23 mouse cellular contexts compared by ENCODE assay signal in genomic region chr10:61327545-61327944, GRCm38 (mm10). TPM values are rescaled to one million over a fixed set of nuclear protein-coding genes. Genes with fewer than 3 reads are reported as not detected.
DNase-seq lines count a peak whose midpoint lies in the region; ATAC-seq lines count a peak whose summit lies in the region.
"Had no signal": no experiment of that assay in that cellular context is flagged by ENCODE, and none has a peak within 500 bp of the region (broad histone marks: within the 10 kb centered on the region; RNA-seq: fewer than 3 reads in every experiment).

No protein-coding gene starts in this region.

- no peaks in the 10 kb centered on the region for H3K9me3 ChIP-seq in heart, embryonic 11.5 days (replicated peaks; ENCODE audit: control insufficient read depth, low read length)
- H3K9me3 ChIP-seq in hindbrain, embryonic 10.5 days, result 0 out of 2 replicates have a peak, but pooled peaks cover 6% of the 10 kb centered on the region
- H3K9me3 ChIP-seq in hindbrain, embryonic 16.5 days (ENCODE audit: control insufficient read depth, low read length), result peaks cover 5% of the 10 kb centered on the region
- no peaks in the 10 kb centered on the region; the same call in 1 of the 2 replicates for H3K9me3 ChIP-seq in neural tube, embryonic 13.5 days
- no peaks in the 10 kb centered on the region; the same call in 1 of the 2 replicates for H3K9me3 ChIP-seq in neural tube, embryonic 15.5 days (replicated peaks)
- H3K9me3 ChIP-seq: kidney, embryonic 15.5 days; limb, embryonic 13.5 days had no signal

- WGBS in heart, embryonic 11.5 days (ENCODE audit: insufficient replicate concordance), result 73% methylated on average over 10 of the region's 10 CpGs
- 77% methylated on average over 10 of the region's 10 CpGs for WGBS in hindbrain, embryonic 10.5 days
- WGBS in hindbrain, embryonic 16.5 days, result 78% methylated on average over 10 of the region's 10 CpGs
- WGBS in neural tube, embryonic 13.5 days, result 83% methylated on average over 10 of the region's 10 CpGs
- 86% methylated on average over 10 of the region's 10 CpGs for WGBS in neural tube, embryonic 15.5 days

- H3K4me2 ChIP-seq in heart, embryonic 11.5 days, result no peak overlapping the region
- H3K4me2 ChIP-seq in hindbrain, embryonic 16.5 days (ENCODE audit: low read length), result no peak overlapping the region
- no peak overlapping the region for H3K4me2 ChIP-seq in neural tube, embryonic 13.5 days
- H3K4me2 ChIP-seq in neural tube, embryonic 15.5 days, result no peak overlapping the region
- H3K4me2 ChIP-seq: kidney, embryonic 15.5 days; limb, embryonic 13.5 days had no signal

- intact Hi-C loops in heart, postnatal 14 days (cut with DNase I), result no loop called here

- no peak for ATAC-seq in heart, embryonic 11.5 days (replicated peaks; ENCODE audit: insufficient number of reproducible peaks, low FRiP score, low TSS enrichment)
- no peak for ATAC-seq in hindbrain, embryonic 16.5 days
- no peak for ATAC-seq in neural tube, embryonic 13.5 days (ENCODE audit: low read depth)
- no peak for ATAC-seq in neural tube, embryonic 15.5 days (ENCODE audit: low FRiP score)
- ATAC-seq: hindbrain, postnatal 0 days; intestine, postnatal 0 days had no signal

- peak overlapping the region; percentile 6 for H3K27ac ChIP-seq in heart, embryonic 11.5 days (ENCODE audit: low read depth, low read length)
- peak overlapping the region; percentile 71 for H3K27ac ChIP-seq in hindbrain, embryonic 10.5 days
- no peak overlapping the region for H3K27ac ChIP-seq in hindbrain, embryonic 16.5 days (ENCODE audit: low read depth, low read length)
- H3K27ac ChIP-seq in neural tube, embryonic 13.5 days (replicated peaks), result no peak overlapping the region
- H3K27ac ChIP-seq in neural tube, embryonic 15.5 days (replicated peaks), result no peak overlapping the region
- H3K27ac ChIP-seq: hindbrain, postnatal 0 days; kidney, embryonic 15.5 days; limb, embryonic 13.5 days had no signal

- H3K4me3 ChIP-seq in heart, embryonic 11.5 days (ENCODE audit: low read depth, low read length), result no peak overlapping the region
- no peak overlapping the region for H3K4me3 ChIP-seq in hindbrain, embryonic 10.5 days
- no peak overlapping the region for H3K4me3 ChIP-seq in hindbrain, embryonic 16.5 days (ENCODE audit: low read length)
- no peak overlapping the region for H3K4me3 ChIP-seq in neural tube, embryonic 13.5 days
- no peak overlapping the region for H3K4me3 ChIP-seq in neural tube, embryonic 15.5 days (replicated peaks)
- H3K4me3 ChIP-seq: kidney, embryonic 15.5 days; limb, embryonic 13.5 days had no signal

- H3K9ac ChIP-seq in heart, embryonic 11.5 days (ENCODE audit: low read depth, low read length), result 0 out of 2 replicates have a peak overlapping the region, but pooled peaks have one; percentile 35
- no peak overlapping the region for H3K9ac ChIP-seq in hindbrain, embryonic 16.5 days (ENCODE audit: low read depth, low read length)
- 0 out of 2 replicates have a peak overlapping the region, but pooled peaks have one; percentile 0 for H3K9ac ChIP-seq in neural tube, embryonic 13.5 days
- no peak overlapping the region for H3K9ac ChIP-seq in neural tube, embryonic 15.5 days (replicated peaks)
- H3K9ac ChIP-seq: kidney, embryonic 15.5 days; limb, embryonic 13.5 days had no signal

- DNase-seq in heart, postnatal 14 days, result no peak
- DNase-seq in hindbrain, embryonic 10.5 days (ENCODE audit: low spot score), result no peak
- no peak for DNase-seq in lung, postnatal 10 days
- DNase-seq: adrenal gland, postnatal 36 days; cerebellum, adult 8-10 months; lung, postnatal 14 days; right cerebral cortex, adult 18-20 months; thymus, postnatal 14 days had no signal

- H3K4me1 ChIP-seq in heart, embryonic 11.5 days (ENCODE audit: control insufficient read depth, insufficient read depth, low read length), result peaks cover 22% of the 10 kb centered on the region
- peaks cover 38% of the 10 kb centered on the region for H3K4me1 ChIP-seq in hindbrain, embryonic 10.5 days (replicated peaks)
- peaks cover 5% of the 10 kb centered on the region for H3K4me1 ChIP-seq in hindbrain, embryonic 16.5 days (ENCODE audit: control insufficient read depth, insufficient read depth, low read depth, low read length)
- peaks cover 37% of the 10 kb centered on the region for H3K4me1 ChIP-seq in neural tube, embryonic 13.5 days (replicated peaks)
- H3K4me1 ChIP-seq in neural tube, embryonic 15.5 days, result peaks cover 23% of the 10 kb centered on the region

- H3K36me3 ChIP-seq in heart, embryonic 11.5 days (ENCODE audit: control insufficient read depth, insufficient read depth, low read length), result no peaks in the 10 kb centered on the region; the same call in 1 of the 2 replicates
- peaks cover 24% of the 10 kb centered on the region for H3K36me3 ChIP-seq in hindbrain, embryonic 10.5 days
- H3K36me3 ChIP-seq in hindbrain, embryonic 16.5 days (ENCODE audit: control insufficient read depth, insufficient read depth, low read length), result peaks cover 4% of the 10 kb centered on the region; the same call in 1 of the 2 replicates
- peaks cover 12% of the 10 kb centered on the region for H3K36me3 ChIP-seq in neural tube, embryonic 13.5 days
- H3K36me3 ChIP-seq in neural tube, embryonic 15.5 days, result peaks cover 7% of the 10 kb centered on the region; the same call in 1 of the 2 replicates

- no peaks in the 10 kb centered on the region for H3K27me3 ChIP-seq in heart, embryonic 11.5 days (ENCODE audit: control insufficient read depth, insufficient read depth, low read length)
- no peaks in the 10 kb centered on the region for H3K27me3 ChIP-seq in hindbrain, embryonic 10.5 days (ENCODE audit: insufficient read depth, poor library complexity, severe bottlenecking)
- H3K27me3 ChIP-seq in hindbrain, embryonic 16.5 days (replicated peaks; ENCODE audit: control insufficient read depth, insufficient read depth, low read length), result no peaks in the 10 kb centered on the region
- H3K27me3 ChIP-seq in neural tube, embryonic 13.5 days, result no peaks in the 10 kb centered on the region
- no peaks in the 10 kb centered on the region for H3K27me3 ChIP-seq in neural tube, embryonic 15.5 days (replicated peaks)
- H3K27me3 ChIP-seq: kidney, embryonic 15.5 days; limb, embryonic 13.5 days had no signal

RNA-seq across cellular contexts. Expression of gene Prf1, which starts 29.9 kb away (rescaled TPM):
- 0.10 TPM in 1 of 2 replicates, not detected in the other for polyA plus RNA-seq in heart, embryonic 11.5 days (2014; fragmentation: Nextera tagmentation; extraction: Ambion mirVana)
- total RNA-seq in heart, postnatal 14 days (2021), result not detected
- polyA plus RNA-seq in hindbrain, embryonic 10.5 days (2016; fragmentation: Nextera tagmentation; extraction: Ambion mirVana), result not detected in 2 replicates
- polyA plus RNA-seq in hindbrain, embryonic 16.5 days (2015; fragmentation: Nextera tagmentation; extraction: Ambion mirVana), result 0.07 TPM in 1 of 2 replicates, not detected in the other
- not detected in 2 replicates for polyA plus RNA-seq in neural tube, embryonic 13.5 days (2015; fragmentation: Nextera tagmentation; extraction: Ambion mirVana)
- polyA plus RNA-seq in neural tube, embryonic 15.5 days (2015; fragmentation: Nextera tagmentation; extraction: Ambion mirVana), result 0.09 TPM in 1 of 2 replicates, not detected in the other
- total RNA-seq: gastrocnemius, adult 18-20 months; granulocyte monocyte progenitor cell, adult 5-6 weeks; hindbrain, postnatal 0 days; layer of hippocampus, postnatal 25 days; left cerebral cortex, postnatal 10 days; midbrain, postnatal 0 days had no signal
- polyA plus RNA-seq: C2C12; hindbrain, postnatal 0 days; intestine, postnatal 0 days; kidney, embryonic 15.5 days; midbrain, postnatal 0 days; testis, adult 2 months had no signal

RNA-seq across cellular contexts. Expression of gene Adamts14, which starts 54.3 kb away (rescaled TPM):
- 0.59 and 0.64 TPM in 2 replicates for polyA plus RNA-seq in heart, embryonic 11.5 days (2014; fragmentation: Nextera tagmentation; extraction: Ambion mirVana)
- 1 to 10 TPM; 3.5 to 4.3 TPM for total RNA-seq in heart, postnatal 14 days (2021)
- 0.26 and 0.43 TPM in 2 replicates for polyA plus RNA-seq in hindbrain, embryonic 10.5 days (2016; fragmentation: Nextera tagmentation; extraction: Ambion mirVana)
- polyA plus RNA-seq in hindbrain, embryonic 16.5 days (2015; fragmentation: Nextera tagmentation; extraction: Ambion mirVana), result 0.29 and 0.55 TPM in 2 replicates
- polyA plus RNA-seq in neural tube, embryonic 13.5 days (2015; fragmentation: Nextera tagmentation; extraction: Ambion mirVana), result 0.36 and 0.60 TPM in 2 replicates
- polyA plus RNA-seq in neural tube, embryonic 15.5 days (2015; fragmentation: Nextera tagmentation; extraction: Ambion mirVana), result 0.43 and 0.54 TPM in 2 replicates
- total RNA-seq: granulocyte monocyte progenitor cell, adult 5-6 weeks had no signal

RNA-seq across cellular contexts. Expression of gene Pald1, which starts 55.8 kb away (rescaled TPM):
- polyA plus RNA-seq in heart, embryonic 11.5 days (2014; fragmentation: Nextera tagmentation; extraction: Ambion mirVana), result 17.5 and 22.5 TPM in 2 replicates
- total RNA-seq in heart, postnatal 14 days (2021), result 10 to 100 TPM; 32.0 to 36.8 TPM
- 35.7 and 40.3 TPM in 2 replicates for polyA plus RNA-seq in hindbrain, embryonic 10.5 days (2016; fragmentation: Nextera tagmentation; extraction: Ambion mirVana)
- 26.9 and 30.6 TPM in 2 replicates for polyA plus RNA-seq in hindbrain, embryonic 16.5 days (2015; fragmentation: Nextera tagmentation; extraction: Ambion mirVana)
- 30.6 and 31.5 TPM in 2 replicates for polyA plus RNA-seq in neural tube, embryonic 13.5 days (2015; fragmentation: Nextera tagmentation; extraction: Ambion mirVana)
- 24.9 and 27.8 TPM in 2 replicates for polyA plus RNA-seq in neural tube, embryonic 15.5 days (2015; fragmentation: Nextera tagmentation; extraction: Ambion mirVana)
- total RNA-seq: granulocyte monocyte progenitor cell, adult 5-6 weeks had no signal

Comparison
In these comparisons a context has a peak if more than half of its experiments do, and no peak if none do; other contexts are left out.
1. H3K27ac ChIP-seq: peak in heart, embryonic 11.5 days (single experiment) and hindbrain, embryonic 10.5 days (single experiment); none in hindbrain, embryonic 16.5 days (single experiment), neural tube, embryonic 13.5 days (single experiment) and neural tube, embryonic 15.5 days (single experiment).
2. H3K9ac ChIP-seq: peak in heart, embryonic 11.5 days (single experiment) and neural tube, embryonic 13.5 days (single experiment); none in hindbrain, embryonic 16.5 days (single experiment) and neural tube, embryonic 15.5 days (single experiment).